Mouse (Mus musculus) ES-E14 (cell line): ENCODE data around the gene Fut11. TPM values are rescaled to one million over a fixed set of nuclear protein-coding genes. Genes with fewer than 3 reads are reported as not detected.
A peak's percentile ranks its signal among the peaks of the same experiment; 100 is the strongest.

Experiments
- DNase-seq: peaks from one replicate; pipeline ENCODE4 v3.0.0-alpha.2; 2013; ENCODE audit warnings: low read depth, low spot score
- H3K27ac ChIP-seq: 2 replicates; pipeline ENCODE4 v1.5.1; 2012; ENCODE audit warnings: low read depth, mild to moderate bottlenecking, low read length, moderate library complexity, mixed read lengths; ENCODE audit not compliant: poor library complexity, insufficient read depth, severe bottlenecking
- H3K36me3 ChIP-seq: 2 replicates; pipeline ENCODE4 v1.6.1; 2012; ENCODE audit warnings: mild to moderate bottlenecking, low read length, moderate library complexity, mixed read lengths; ENCODE audit not compliant: control insufficient read depth, poor library complexity, insufficient read depth, severe bottlenecking
- H3K4me1 ChIP-seq, 2 experiments: fragments of 150-350 bp in 1 of 2; sonication (generic) in 1 of 2; 2 replicates each; pipeline ENCODE4 v1.6.1; 2012; ENCODE audit warnings: low read length in 2 of 2, mild to moderate bottlenecking in 1 of 2, mixed read lengths in 1 of 2; ENCODE audit not compliant: control insufficient read depth in 2 of 2, insufficient read depth in 2 of 2, poor library complexity in 1 of 2
- H3K4me3 ChIP-seq, 2 experiments: fragments of 150-350 bp in 1 of 2; sonication (generic) in 1 of 2; 2 replicates each; pipeline ENCODE4 v1.5.1; 2012; ENCODE audit warnings: low read length in 2 of 2, low read depth in 1 of 2, mild to moderate bottlenecking in 1 of 2, mixed read lengths in 1 of 2; ENCODE audit not compliant: insufficient read depth in 1 of 2, poor library complexity in 1 of 2, severe bottlenecking in 1 of 2
- H3K9ac ChIP-seq: 2 replicates; pipeline ENCODE4 v1.6.1; 2012; ENCODE audit warnings: low read depth, mild to moderate bottlenecking, low read length, mixed read lengths; ENCODE audit not compliant: poor library complexity, insufficient read depth, severe bottlenecking
- H3K9me3 ChIP-seq: fragments of 150-350 bp; sonication (generic); 2 replicates; pipeline ENCODE4 v1.6.1; 2012; ENCODE audit warnings: low read depth, mild to moderate bottlenecking, low read length; ENCODE audit not compliant: control insufficient read depth, insufficient read depth
- CHD2 ChIP-seq: IDR thresholded peaks from 2 replicates; pipeline ENCODE4 v1.6.1; 2014; ENCODE audit warnings: mild to moderate bottlenecking, low read depth, low read length, inconsistent platforms
- HCFC1 ChIP-seq: IDR thresholded peaks from 2 replicates; pipeline ENCODE4 v1.6.1; 2012; ENCODE audit warnings: low read length, inconsistent platforms, borderline replicate concordance; ENCODE audit not compliant: insufficient read depth
- MAFK ChIP-seq: IDR thresholded peaks from 2 replicates; pipeline ENCODE4 v1.6.1; 2014; ENCODE audit warnings: mild to moderate bottlenecking, low read depth, low read length, inconsistent platforms; ENCODE audit not compliant: insufficient read depth
- ZC3H11A ChIP-seq: IDR thresholded peaks from 2 replicates; pipeline ENCODE4 v1.6.1; 2012; ENCODE audit warnings: low read depth, mild to moderate bottlenecking, inconsistent platforms, low read length, borderline replicate concordance
- ZNF384 ChIP-seq: IDR thresholded peaks from 2 replicates; pipeline ENCODE4 v1.6.1; 2012; ENCODE audit warnings: low read depth, low read length, inconsistent platforms
- in situ Hi-C, 2 experiments: fragments of 600-800 bp; cut with MboI; formaldehyde crosslinking; loops; one replicate each; pipeline ENCODE4 v1.15.1; 2025; ENCODE audit warnings: low sequenced_read_pairs in 2 of 2, inconsistent platforms in 1 of 2; ENCODE audit not compliant: unreplicated experiment in 2 of 2
- total RNA-seq: library from RNA; depleted of rRNA; stranded (reverse); fragments of 300-350 nt; gene quantifications from 2 replicates; pipeline ENCODE4 v1.2.3, GENCODE M21; 2012

Fut11 gene
- total RNA-seq, 1 experiment, result 5.0 TPM

DNA sequence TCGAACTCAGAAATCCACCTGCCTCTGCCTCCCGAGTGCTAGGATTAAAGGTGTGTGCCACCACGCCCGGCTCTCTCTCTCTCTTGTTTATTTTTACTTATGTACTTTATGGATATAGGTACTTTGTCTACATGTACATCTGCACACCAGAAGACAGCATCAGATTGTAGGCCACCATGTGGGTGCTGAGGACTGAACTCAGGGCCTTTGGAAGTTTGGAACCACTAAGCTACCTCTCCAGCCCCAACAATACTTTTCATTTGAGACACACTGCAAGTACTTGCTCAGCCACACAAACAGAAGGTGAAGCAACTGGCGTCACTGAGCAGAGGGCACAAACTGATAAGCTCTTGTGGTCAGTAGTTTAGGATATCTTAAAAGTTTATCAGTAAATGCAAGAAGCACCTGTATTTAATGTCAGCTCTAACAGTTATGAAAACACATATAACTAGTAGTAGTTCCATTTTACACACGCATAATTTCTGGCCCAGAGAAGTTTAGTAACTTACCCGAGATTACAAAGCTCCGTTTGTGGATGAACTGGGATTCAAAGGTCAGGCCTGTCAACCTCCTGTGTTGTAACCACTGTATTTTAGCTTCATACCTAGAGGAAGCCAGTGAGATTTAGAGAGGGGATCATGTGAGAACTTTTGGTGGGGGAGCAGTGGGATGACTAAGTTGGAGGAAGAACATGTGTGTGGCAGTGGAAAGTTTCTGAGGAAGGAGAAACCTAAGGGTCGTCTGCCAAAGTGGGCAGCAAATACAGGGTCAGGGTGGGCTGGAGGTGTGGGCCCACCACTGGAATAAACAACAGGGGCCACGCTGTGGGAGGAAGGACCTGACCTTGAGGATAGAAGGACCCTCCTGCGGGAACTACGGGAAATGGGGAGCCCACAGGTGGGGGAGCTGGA is 38.5 kb downstream of the Fut11 start:
- H3K9me3 ChIP-seq, result no peaks in the 10 kb centered on the region
- peak overlapping the region; percentile 83 for H3K9ac ChIP-seq
- H3K27ac ChIP-seq, result no peak overlapping the region
- peak overlapping the region; percentile 73 to 88 for H3K4me3 ChIP-seq
- in situ Hi-C loops, result no loop called here
- no peak for DNase-seq
- peaks cover 13% of the 10 kb centered on the region for H3K36me3 ChIP-seq
- peaks cover 0 to 13% of the 10 kb centered on the region in 2 experiments; a peak in 2 of 4 replicates for H3K4me1 ChIP-seq
- no peak for TF ChIP-seq ZC3H11A
- no peak for TF ChIP-seq HCFC1
- no peak for TF ChIP-seq CHD2
- TF ChIP-seq MAFK, result no peak
- no peak for TF ChIP-seq ZNF384

DNA sequence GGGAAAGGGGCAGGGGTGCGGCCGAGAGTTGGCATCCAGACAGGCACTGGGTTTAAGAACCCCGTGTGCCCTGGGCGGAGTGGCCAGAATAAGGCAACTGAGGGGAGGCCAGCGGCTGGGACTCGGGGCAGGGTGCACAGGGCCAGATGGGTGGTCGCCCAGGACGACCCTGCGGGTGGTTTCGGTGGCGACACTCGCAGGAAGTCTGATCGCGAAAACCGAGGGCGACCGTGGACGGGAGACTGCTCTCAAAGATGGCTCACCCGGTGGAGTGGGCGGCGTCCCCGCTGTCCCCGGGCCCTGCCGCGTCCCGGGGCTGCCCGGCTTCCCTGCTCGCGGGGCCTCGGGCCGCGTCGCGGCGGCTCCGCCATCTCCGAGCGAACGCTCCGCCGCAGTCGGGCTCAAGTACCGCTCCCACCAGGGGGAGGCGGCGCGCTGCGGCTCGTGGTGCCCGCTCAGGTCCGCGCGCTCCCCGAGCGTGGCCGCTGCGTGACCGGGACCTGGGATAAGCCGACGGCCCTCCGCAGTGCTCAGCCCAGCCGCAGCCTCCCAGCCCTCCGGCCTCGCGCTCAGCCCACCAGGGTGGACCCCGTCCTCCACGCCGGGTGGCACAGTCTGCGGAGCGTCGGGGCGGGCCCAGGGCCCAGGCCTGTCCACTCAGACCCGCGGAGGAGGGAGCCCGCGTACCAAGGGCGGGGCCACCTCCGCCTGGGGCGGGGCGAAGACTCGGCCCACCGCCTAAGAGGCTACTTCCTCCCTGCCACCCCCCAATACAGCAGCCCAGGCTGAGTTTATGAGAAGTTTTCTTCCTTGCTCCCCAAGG is 39.4 kb downstream of the Fut11 start, which contains the start of gene Ndst2:
Gene Ndst2 (minus strand): TSS at position 611 of the 823 bp plus-strand sequence.
- in situ Hi-C loops, result no loop called here
- Histone ChIP-seq H3K36me3 (peaks cover 16% of the 10 kb centered on the region), H3K9ac (peak within 1 kb of the TSS; percentile 83), H3K4me3 (peak within 1 kb of the TSS; percentile 73 to 88), H3K27ac (no peak within 1 kb of the TSS), H3K4me1 (peaks cover 0 to 11% of the 10 kb centered on the region in 2 experiments; a peak in 2 of 4 replicates), H3K9me3 (no peaks in the 10 kb centered on the region)
- DNase-seq, result peak; percentile 34
- TF ChIP-seq HCFC1, result no peak
- no peak for TF ChIP-seq ZC3H11A
- TF ChIP-seq CHD2, result no peak
- TF ChIP-seq ZNF384, result no peak
- no peak for TF ChIP-seq MAFK

DNA sequence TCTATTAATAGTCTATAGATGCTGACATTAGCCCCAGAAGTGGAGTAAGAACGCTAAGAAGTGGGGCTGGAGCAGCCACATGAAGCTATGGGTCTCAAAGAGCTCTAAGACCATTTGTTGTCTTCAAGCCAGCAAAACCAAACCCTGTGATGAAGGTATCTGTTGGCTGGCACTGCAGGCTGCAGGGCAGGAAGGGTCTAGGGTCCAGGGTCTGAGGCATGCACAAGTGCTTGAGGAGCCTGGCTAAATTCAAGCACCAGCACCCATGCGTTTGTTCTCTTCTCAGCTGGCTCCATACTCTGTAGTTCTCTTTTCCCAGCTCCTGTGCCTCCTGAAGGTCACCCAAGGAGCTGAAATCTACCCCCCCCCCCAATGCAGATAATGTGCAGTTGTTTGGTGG is 40.3 kb downstream of the Fut11 start:
- no peak overlapping the region for H3K9ac ChIP-seq
- 0 out of 4 replicates have a peak overlapping the region, but pooled peaks of 1 of the 2 experiments have one; percentile 88 for H3K4me3 ChIP-seq
- in situ Hi-C loops, result no loop called here
- peaks cover 0 to 5% of the 10 kb centered on the region in 2 experiments; a peak in 2 of 4 replicates for H3K4me1 ChIP-seq
- no peak for DNase-seq
- H3K36me3 ChIP-seq, result peaks cover 22% of the 10 kb centered on the region
- TF ChIP-seq MAFK, result no peak
- no peak for TF ChIP-seq CHD2
- no peaks in the 10 kb centered on the region for H3K9me3 ChIP-seq
- no peak overlapping the region for H3K27ac ChIP-seq

DNA sequence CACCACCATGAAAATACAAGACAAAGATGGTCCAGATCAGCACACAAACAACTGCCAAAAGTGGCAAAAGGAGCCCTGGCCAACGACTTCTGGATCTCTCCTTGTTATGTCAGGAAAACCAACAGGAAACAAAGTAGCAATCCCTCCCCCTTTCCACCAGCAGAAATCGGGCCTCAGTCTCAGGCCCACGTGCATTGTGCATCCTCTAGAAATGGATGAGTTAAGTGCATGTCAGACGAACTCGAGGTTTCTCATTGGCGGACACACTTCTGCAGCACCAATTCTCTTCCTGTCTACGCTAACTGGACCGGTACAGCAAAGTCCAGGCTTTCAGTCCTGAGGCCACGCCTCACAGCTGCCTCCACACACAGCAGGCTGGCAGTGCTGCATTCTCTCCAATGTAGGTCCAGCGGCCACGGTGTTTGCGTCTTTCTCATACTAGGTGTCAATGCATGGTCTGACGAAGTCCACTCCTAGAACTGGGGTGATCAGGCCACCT is 41.2 kb downstream of the Fut11 start:
- no peak for DNase-seq
- H3K9me3 ChIP-seq, result no peaks in the 10 kb centered on the region
- peaks cover 26% of the 10 kb centered on the region for H3K36me3 ChIP-seq
- peaks cover 0 to 5% of the 10 kb centered on the region in 2 experiments; a peak in 2 of 4 replicates for H3K4me1 ChIP-seq
- in situ Hi-C loops, result no loop called here
- TF ChIP-seq ZNF384 (no peak), CHD2 (no peak), ZC3H11A (no peak), HCFC1 (no peak), MAFK (no peak)
- H3K4me3 ChIP-seq, result no peak overlapping the region
- no peak overlapping the region for H3K27ac ChIP-seq
- H3K9ac ChIP-seq, result no peak overlapping the region
